Mouse (Mus musculus): ENCODE results near the gene Map7.
A peak's percentile ranks its signal among the peaks of the same experiment; 100 is the strongest.

The Map7 gene

GRCm38 (mm10) chr10:20148130-20148772, at the start of gene Map7:
Map7 (plus strand) TSS chr10:20148471.
- no peak for DNase-seq

- no peak for DNase-seq
These were observed 46.8 kb upstream of the Map7 start for GRCm38 (mm10) chr10:20101456-20101855.

GRCm38 (mm10) chr10:20104271-20104931, 43.9 kb upstream of the Map7 start:
- no peak for DNase-seq

GRCm38 (mm10) chr10:20105575-20105974, 42.7 kb upstream of the Map7 start:
- DNase-seq = no peak

- no peak for DNase-seq
These were observed 41.2 kb upstream of the Map7 start for GRCm38 (mm10) chr10:20107031-20107430.

- no peak for DNase-seq
These were observed 36.8 kb upstream of the Map7 start for GRCm38 (mm10) chr10:20111508-20111907.

- no peak for DNase-seq
These were observed 36.0 kb upstream of the Map7 start for GRCm38 (mm10) chr10:20112026-20112973.

GRCm38 (mm10) chr10:20119504-20120425, 28.5 kb upstream of the Map7 start:
- DNase-seq = no peak

- no peak for DNase-seq
These were observed 26.3 kb upstream of the Map7 start for GRCm38 (mm10) chr10:20121981-20122380.

GRCm38 (mm10) chr10:20123401-20123800, 24.9 kb upstream of the Map7 start:
- no peak for DNase-seq

- no peak for DNase-seq
These were observed 23.7 kb upstream of the Map7 start for GRCm38 (mm10) chr10:20124576-20124975.

GRCm38 (mm10) chr10:20125226-20125625, 23.0 kb upstream of the Map7 start:
- DNase-seq = peak in 1 of 2 experiments; percentile 41

GRCm38 (mm10) chr10:20132933-20133652, 15.2 kb upstream of the Map7 start:
- no peak for DNase-seq

- no peak for DNase-seq
These were observed 12.8 kb upstream of the Map7 start for GRCm38 (mm10) chr10:20135350-20136058.

GRCm38 (mm10) chr10:20136505-20136904, 11.8 kb upstream of the Map7 start:
- DNase-seq = no peak

GRCm38 (mm10) chr10:20141376-20141775, 6.9 kb upstream of the Map7 start:
- no peak for DNase-seq

GRCm38 (mm10) chr10:20148773-20149120, 476 bp downstream of the Map7 start:
- DNase-seq = peak; percentile 29 to 61

- DNase-seq = peak in 1 of 2 experiments; percentile 30
These were observed 1.0 kb downstream of the Map7 start for GRCm38 (mm10) chr10:20149121-20149834.

GRCm38 (mm10) chr10:20149835-20150355, 1.6 kb downstream of the Map7 start:
- no peak for DNase-seq

- no peak for DNase-seq
These were observed 3.9 kb downstream of the Map7 start for GRCm38 (mm10) chr10:20152131-20152530.

All from spleen, adult 18-20 months (tissue).